Mouse (Mus musculus) CH12F3 (cell line): ENCODE results near the gene Plod1.

Source experiments
- in situ Hi-C: fragments of 300-500 bp; cut with MboI; formaldehyde crosslinking; loops from 2 replicates; pipeline ENCODE4 v1.14.3; 2020; ENCODE audit warnings: low sequenced_read_pairs

The Plod1 gene

DNA sequence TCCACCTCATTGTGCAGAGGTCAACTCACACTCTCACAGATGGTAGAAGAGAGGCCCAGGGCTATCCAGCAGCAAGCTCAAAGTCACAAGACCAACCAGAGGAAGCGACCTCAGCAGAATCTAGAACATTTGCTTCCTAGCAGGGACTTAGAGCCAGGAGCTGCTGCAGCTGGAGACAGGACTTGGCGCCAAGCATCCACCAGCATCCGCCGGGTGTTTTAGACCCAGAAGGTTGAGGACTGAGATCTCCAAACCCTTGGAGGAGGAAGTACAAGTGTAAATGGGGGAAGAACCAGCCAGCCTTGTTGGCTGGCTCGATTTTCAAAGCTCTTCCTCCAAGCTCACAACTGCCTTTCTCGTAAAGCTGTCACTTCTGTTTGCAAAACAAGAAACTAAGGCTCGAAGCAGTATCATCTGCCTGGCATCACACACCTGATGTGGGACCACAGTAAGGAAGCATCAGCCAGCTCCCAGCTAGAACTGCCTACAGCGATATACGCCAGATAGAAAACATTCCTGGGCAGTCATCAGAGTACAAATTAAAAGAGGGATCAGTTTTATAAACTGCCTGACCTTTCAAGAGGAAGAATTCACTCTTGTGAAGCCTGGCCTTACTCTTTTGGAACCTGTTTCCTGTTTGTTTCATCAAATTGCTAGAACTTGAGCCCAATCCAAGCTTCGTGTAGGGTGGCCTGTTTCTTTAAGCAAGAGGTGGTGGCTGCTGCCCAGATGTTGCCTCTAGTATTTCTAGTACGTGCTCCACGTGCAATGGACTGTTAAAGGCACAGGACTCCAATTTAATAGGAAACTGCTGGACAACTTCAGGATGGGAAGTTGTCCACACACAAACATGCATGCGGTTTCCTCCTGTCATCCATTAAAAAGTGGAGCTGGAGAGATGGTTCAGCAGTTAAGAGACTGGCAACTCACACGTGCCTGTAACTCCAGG lies 1.9 kb upstream of the Plod1 start:
- in situ Hi-C loops = no loop called here

DNA sequence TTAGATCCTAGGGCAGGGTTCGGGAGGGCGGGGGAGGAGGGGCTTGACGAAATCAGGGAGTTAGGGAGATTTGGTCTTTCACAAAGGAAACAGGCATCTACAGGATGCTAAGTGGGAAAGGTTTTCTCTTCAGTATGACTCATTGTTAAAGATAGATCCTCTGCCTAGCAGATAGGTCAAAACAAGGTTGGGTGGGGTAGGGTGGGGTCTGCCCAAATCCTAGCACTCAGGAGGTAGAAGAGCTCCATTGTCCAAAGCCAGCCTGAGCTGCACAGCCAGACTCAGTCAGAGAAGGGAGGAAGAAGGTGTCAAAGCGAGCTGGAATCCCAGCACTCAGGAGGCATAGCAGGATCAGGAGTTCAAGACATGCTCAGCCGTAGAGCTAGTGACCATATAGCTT lies 919 bp upstream of the Plod1 start:
- in situ Hi-C loops = no loop called here

GRCm38 (mm10) chr4:147937021-147937420 lies 454 bp upstream of the Plod1 start:
- in situ Hi-C loops = no loop called here

DNA sequence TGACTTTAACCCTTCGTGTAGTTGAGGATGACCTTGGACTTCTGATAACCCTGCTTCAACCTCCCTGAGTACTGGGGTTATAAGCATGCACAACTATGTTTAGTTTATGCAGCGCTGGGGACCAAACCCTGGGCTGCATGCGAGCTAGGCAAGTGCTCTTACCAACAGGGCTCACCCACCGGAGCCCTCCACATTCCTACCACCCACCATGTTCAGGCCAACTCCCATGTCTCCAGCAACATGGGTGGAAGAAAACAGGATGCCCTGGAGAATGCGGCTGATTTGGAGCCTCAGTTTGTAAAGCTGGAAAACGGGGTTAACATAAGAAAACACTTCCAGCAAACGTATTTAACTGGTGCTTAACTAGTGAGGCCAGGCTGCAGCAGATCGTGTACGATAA lies 663 bp downstream of the Plod1 start:
- in situ Hi-C loops = no loop called here

- in situ Hi-C loops = no loop called here
Observed at GRCm38 (mm10) chr4:147934611-147935010, 2.0 kb downstream of the Plod1 start.

DNA sequence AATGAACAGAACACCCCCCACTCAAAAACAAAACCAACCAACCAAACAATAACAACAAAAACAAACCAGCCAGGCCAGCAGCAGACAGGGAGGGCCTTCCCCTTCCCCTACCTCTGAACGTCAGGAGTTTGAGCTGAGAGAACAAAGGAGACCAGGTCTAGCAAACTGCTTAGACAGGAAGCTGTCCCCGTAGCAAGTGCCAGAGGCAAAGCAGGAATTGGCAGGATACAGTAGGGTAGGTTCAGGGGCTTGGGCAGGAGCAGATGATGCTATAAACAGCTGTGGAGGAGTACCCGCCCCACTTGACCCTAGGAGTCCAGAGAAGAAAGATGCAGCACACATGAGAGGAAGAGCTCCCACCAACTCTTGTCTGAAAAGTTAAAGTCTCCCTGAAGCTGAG lies 2.4 kb downstream of the Plod1 start:
- in situ Hi-C loops = no loop called here

DNA sequence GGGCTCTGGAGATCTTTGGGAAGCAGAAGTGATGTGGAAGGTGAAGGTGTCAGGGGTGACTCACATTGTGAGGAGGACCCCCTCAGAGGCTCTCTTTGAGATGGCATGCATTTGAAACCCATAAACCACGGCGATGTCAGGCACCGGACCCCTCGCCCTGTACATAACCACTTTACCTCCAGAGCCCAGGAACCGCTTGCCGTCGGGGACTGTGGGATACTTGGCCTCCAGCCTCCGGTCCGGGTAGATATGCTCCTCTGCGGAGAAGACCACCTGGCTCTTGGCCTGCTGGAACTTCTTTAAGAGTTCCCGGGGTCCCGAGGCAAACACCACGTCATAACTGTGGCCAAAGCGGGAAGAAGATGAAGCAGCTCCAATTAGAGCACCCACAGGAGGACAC lies 5.6 kb downstream of the Plod1 start:
- in situ Hi-C loops = no loop called here

DNA sequence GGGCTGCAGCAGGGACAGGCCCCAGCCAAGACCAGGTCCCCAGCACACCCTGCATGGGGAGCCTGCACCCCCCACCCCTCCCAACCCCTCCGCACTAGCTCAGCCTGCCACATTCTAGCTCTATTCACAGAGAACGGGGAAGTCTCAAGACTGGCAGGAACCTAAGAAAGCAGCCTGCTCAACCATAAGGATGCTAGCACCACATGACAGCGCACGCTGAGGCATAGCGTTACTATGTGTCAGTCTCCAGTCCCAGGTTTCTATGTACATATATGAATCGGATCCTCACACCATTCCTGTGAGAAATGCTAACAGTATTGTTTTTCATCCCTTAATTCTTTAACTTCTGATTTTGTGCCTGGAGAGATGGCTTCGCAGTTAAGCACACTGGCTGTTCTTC lies 8.0 kb downstream of the Plod1 start:
- in situ Hi-C loops = no loop called here

DNA sequence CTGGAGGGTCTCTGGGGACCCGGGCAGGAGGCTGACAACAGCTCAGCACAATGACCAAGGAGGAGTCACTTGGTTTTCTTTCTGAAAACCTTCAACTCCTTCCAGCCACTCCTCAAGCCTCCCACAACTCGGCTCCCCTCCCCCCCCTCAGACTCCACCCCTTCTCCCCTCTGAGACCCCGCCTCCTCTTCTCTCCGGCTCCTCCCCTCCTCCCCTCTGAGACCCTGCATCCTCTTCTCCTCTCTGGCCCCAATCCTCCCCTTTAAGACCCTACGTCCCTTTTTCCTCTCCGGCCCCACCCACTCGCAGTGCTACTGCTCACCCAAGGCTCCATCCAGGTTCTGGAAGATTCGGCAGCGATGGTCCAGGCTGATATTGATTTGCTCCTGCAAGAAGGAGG lies 8.4 kb downstream of the Plod1 start:
- in situ Hi-C loops = no loop called here

- in situ Hi-C loops = no loop called here
Observed at GRCm38 (mm10) chr4:147927705-147928104, 8.9 kb downstream of the Plod1 start.

- in situ Hi-C loops = no loop called here
Observed at GRCm38 (mm10) chr4:147922341-147922740, 14.2 kb downstream of the Plod1 start.

DNA sequence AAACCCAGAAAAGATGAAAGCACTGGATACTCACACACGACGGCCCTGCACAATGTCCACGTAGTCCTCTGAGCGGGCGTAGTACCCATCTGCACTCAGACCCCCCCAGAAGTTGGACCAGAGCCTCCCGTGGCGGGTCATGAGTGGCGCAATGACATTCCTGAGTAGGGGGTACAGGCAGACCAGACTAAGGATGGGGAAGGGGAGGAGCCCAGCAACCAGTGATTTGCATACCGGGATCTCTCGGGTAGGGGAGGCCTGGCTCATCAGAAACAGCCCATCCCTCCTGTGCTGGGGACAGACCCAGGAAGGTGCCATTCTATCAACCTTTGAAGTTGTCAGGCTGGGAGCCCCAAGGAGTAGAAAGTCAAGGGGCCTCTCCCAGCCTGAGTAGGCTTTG lies 15.6 kb downstream of the Plod1 start:
- in situ Hi-C loops = no loop called here

DNA sequence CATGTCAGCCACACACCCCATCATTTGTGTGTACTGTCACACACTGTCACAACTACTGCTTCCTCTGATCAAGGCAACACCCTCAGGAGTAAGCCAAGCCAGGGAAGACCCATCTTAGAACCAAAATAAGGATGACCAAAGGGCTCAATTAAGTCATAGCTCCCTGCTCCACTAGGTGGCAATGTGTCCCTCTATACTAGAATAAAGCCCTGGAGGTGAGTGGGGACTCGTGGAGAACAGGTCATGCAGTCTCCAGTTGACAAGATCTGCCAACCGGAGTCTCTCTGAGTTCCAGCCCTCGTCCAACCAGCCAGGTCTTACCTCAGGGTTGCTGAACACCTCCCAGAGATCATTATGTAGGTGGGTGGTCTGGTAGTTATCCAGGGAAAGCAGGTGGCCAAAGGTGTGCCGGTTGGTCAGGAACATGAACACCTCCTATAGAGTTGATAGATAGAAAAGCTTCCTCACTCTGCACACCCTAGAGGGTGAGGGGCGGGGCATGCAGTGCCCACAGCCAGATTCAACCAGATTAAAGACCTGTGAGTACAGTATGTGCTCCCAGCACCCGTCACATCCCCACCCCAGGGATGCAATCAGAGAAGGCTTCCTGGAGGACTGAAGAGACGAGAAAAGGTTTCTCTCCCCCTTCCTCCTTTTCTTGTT lies 18.0 kb downstream of the Plod1 start:
- in situ Hi-C loops = no loop called here

GRCm38 (mm10) chr4:147909486-147909885 lies 27.1 kb downstream of the Plod1 start:
- in situ Hi-C loops = no loop called here

DNA sequence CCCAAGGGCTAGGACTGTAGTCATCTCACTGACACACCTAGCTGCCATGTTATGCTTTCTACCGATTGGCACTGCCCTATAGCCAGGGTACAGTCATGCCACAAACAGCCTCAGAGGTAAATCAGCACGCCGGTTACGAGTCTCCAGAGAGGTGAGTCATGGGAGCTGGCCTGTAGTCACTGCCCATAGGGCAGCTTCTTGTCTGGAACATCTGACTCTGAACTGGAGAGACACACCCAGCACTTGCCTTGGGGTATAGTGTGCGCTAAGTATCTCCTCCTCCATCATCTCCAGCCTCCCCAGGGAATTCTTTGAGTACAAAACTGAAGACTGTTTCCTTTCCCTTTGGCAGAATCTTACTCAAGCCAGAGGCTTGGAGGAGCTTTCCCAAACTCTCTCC lies 30.3 kb downstream of the Plod1 start:
- in situ Hi-C loops = no loop called here

- in situ Hi-C loops = no loop called here
Observed at GRCm38 (mm10) chr4:147905090-147905659, 31.4 kb downstream of the Plod1 start.

- in situ Hi-C loops = no loop called here
Observed at GRCm38 (mm10) chr4:147904313-147905089, 32.1 kb downstream of the Plod1 start, which contains the start of gene Mfn2. Mfn2 (minus strand) TSS chr4:147904704.

DNA sequence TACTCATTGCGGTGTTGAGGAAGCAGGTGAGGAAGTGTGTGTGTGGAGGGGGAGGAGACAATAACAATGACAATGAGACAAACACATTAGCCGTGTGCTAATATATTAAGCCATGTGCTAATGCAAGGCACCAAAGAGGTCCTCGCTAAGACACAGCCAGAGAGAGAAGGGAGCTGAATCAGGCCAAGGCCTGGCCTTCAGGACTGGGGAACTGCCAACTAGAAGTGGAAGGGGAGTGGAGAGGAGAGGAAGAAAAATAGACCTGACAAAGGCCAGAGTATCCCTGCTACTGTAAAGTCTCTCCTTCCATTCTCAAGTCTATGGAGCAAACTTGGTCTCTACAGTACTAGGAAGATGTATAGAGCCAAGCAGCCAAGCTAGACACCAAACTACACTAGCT lies 33.0 kb downstream of the Plod1 start:
- in situ Hi-C loops = no loop called here

GRCm38 (mm10) chr4:147902906-147903500 lies 33.6 kb downstream of the Plod1 start:
- in situ Hi-C loops = no loop called here

DNA sequence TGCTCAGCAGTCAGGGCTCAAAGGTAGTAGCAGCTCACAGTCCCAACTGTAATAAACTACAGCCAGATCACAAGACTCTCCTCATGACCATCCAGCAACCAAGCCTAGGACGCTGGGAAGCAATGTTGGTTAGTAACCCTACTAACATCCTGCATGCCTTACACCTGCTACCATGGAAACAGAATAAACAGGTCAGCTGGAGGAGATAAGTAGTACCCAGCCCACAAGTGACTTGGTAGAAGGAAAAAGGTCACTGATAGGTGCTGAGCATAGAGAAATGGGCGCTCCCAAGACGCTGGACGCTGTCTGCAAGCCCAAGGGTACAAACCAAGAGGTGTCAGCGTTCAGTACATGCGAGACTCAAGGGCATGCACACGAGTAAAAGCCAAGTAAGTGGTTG lies 36.1 kb downstream of the Plod1 start:
- in situ Hi-C loops = no loop called here

DNA sequence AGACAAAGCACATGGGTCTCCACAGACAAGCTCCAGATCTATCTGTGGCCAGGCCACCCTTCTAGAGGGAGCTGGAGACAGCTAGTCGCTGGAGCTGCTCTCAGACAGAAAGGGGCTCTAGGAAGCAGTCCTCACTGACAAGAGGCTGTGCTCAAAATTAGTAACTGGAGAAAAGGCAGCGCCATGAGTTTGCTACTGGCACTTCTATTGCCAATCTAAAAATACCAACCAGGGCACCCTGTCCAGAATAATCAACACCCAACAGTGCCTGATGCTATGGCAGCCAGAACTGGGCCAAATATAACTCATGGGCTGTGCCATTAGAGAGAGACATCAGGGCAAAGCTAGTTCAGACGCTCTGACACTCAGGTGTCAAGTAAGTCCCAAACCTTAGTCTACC lies 39.2 kb downstream of the Plod1 start:
- in situ Hi-C loops = no loop called here
